Mouse (Mus musculus) MEL (cell line): ENCODE measurements around the gene Slc26a11. TPM values are rescaled to one million over a fixed set of nuclear protein-coding genes. Genes with fewer than 3 reads are reported as not detected.

ENCODE experiments used
- DNase-seq: peaks from one replicate; pipeline ENCODE4 v3.0.0; 2011; ENCODE audit warnings: low read depth, low spot score
- H3K27ac ChIP-seq: 2 replicates; pipeline ENCODE4 v1.5.1; 2012; ENCODE audit warnings: low read depth, mild to moderate bottlenecking, control low read depth, low read length, moderate library complexity; ENCODE audit not compliant: control insufficient read depth
- H3K27me3 ChIP-seq, 2 experiments: fragments of 150-350 bp in 1 of 2; sonication (generic) in 1 of 2; 2 replicates each; pipeline ENCODE4 v1.6.1; 2012; ENCODE audit warnings: low read length in 2 of 2, mild to moderate bottlenecking in 2 of 2, improper control_type of control experiment in 1 of 2, moderate library complexity in 1 of 2; ENCODE audit not compliant: insufficient read depth in 2 of 2, control insufficient read depth in 1 of 2
- H3K36me3 ChIP-seq, 2 experiments: 2 replicates each; pipeline ENCODE4 v1.6.1; 2012 to 2014; ENCODE audit warnings: low read length in 2 of 2, improper control_type of control experiment in 1 of 2, inconsistent platforms in 1 of 2, mild to moderate bottlenecking in 1 of 2; ENCODE audit not compliant: insufficient read depth in 2 of 2, control insufficient read depth in 1 of 2
- H3K4me1 ChIP-seq, 2 experiments: fragments of 150-350 bp in 1 of 2; sonication (generic) in 1 of 2; 2 replicates each; pipeline ENCODE4 v1.6.1; 2012; ENCODE audit warnings: low read length in 2 of 2, improper control_type of control experiment in 1 of 2, mild to moderate bottlenecking in 1 of 2; ENCODE audit not compliant: insufficient read depth in 2 of 2, control insufficient read depth in 1 of 2
- H3K4me3 ChIP-seq, 2 experiments: fragments of 150-350 bp in 1 of 2; sonication (generic) in 1 of 2; 2 replicates each; pipeline ENCODE4 v1.5.1; 2012; ENCODE audit warnings: low read depth in 2 of 2, low read length in 2 of 2, mild to moderate bottlenecking in 2 of 2, moderate library complexity in 2 of 2, control low read depth in 1 of 2, improper control_type of control experiment in 1 of 2; ENCODE audit not compliant: control insufficient read depth in 1 of 2, insufficient read depth in 1 of 2
- H3K79me2 ChIP-seq: 2 replicates; pipeline ENCODE4 v1.6.1; 2012; ENCODE audit warnings: mild to moderate bottlenecking, low read length, moderate library complexity; ENCODE audit not compliant: control insufficient read depth, poor library complexity, insufficient read depth
- H3K9ac ChIP-seq: 2 replicates; pipeline ENCODE4 v1.6.1; 2012; ENCODE audit warnings: low read depth, mild to moderate bottlenecking, control low read depth, low read length, moderate library complexity; ENCODE audit not compliant: control insufficient read depth, poor library complexity, severe bottlenecking
- H3K9me3 ChIP-seq: fragments of 150-350 bp; sonication (generic); replicated peaks from 2 replicates; pipeline ENCODE4 v1.6.1; 2012; ENCODE audit warnings: mild to moderate bottlenecking, low read length, improper control_type of control experiment, moderate library complexity; ENCODE audit not compliant: insufficient read depth
- CTCF ChIP-seq, 3 experiments: IDR thresholded peaks in 2 of 3; conservative IDR thresholded peaks in 1 of 3; 2 replicates each; pipeline ENCODE4 v1.5.1; 2011 to 2012; ENCODE audit warnings: low read length in 3 of 3, low read depth in 2 of 3, mild to moderate bottlenecking in 2 of 3, improper control_type of control experiment in 1 of 3, inconsistent platforms in 1 of 3, mixed read lengths in 1 of 3, moderate library complexity in 1 of 3; ENCODE audit not compliant: control insufficient read depth in 1 of 3, insufficient read depth in 1 of 3, poor library complexity in 1 of 3, severe bottlenecking in 1 of 3
- E2F4 ChIP-seq: IDR thresholded peaks from 2 replicates; pipeline ENCODE4 v1.6.1; 2011; ENCODE audit warnings: low read depth, low read length, improper control_type of control experiment, borderline replicate concordance
- ELF1 ChIP-seq: IDR thresholded peaks from 2 replicates; pipeline ENCODE4 v1.6.1; 2014; ENCODE audit warnings: low read depth, mild to moderate bottlenecking, inconsistent platforms, low read length, improper control_type of control experiment, moderate library complexity
- GABPA ChIP-seq: IDR thresholded peaks from 2 replicates; pipeline ENCODE4 v1.6.1; 2012; ENCODE audit warnings: low read depth, mild to moderate bottlenecking, inconsistent platforms, low read length, improper control_type of control experiment, moderate library complexity
- JUND ChIP-seq: IDR thresholded peaks from 2 replicates; pipeline ENCODE4 v1.6.1; 2011; ENCODE audit warnings: low read depth, mild to moderate bottlenecking, improper control_type of control experiment, low read length
- KAT2A ChIP-seq: conservative IDR thresholded peaks from 2 replicates; pipeline ENCODE4 v1.6.1; 2012; ENCODE audit warnings: low read depth, low read length, improper control_type of control experiment, inconsistent platforms
- MAFK ChIP-seq: IDR thresholded peaks from 2 replicates; pipeline ENCODE4 v1.6.1; 2011; ENCODE audit warnings: low read depth, mild to moderate bottlenecking, low read length, improper control_type of control experiment, borderline replicate concordance
- MAX ChIP-seq: IDR thresholded peaks from 2 replicates; pipeline ENCODE4 v1.6.1; 2011; ENCODE audit warnings: low read length, improper control_type of control experiment
- MAZ ChIP-seq: IDR thresholded peaks from 2 replicates; pipeline ENCODE4 v1.6.1; 2012; ENCODE audit warnings: low read depth, mild to moderate bottlenecking, inconsistent platforms, low read length, improper control_type of control experiment
- POLR2A ChIP-seq, 2 experiments: IDR thresholded peaks; 2 replicates each; pipeline ENCODE4 v1.6.1; 2011 to 2012; ENCODE audit warnings: low read length in 2 of 2, mild to moderate bottlenecking in 2 of 2, control low read depth in 1 of 2, improper control_type of control experiment in 1 of 2, low read depth in 1 of 2, moderate library complexity in 1 of 2; ENCODE audit not compliant: control insufficient read depth in 1 of 2, insufficient read depth in 1 of 2, poor library complexity in 1 of 2
- RAD21 ChIP-seq: IDR thresholded peaks from 2 replicates; pipeline ENCODE4 v1.6.1; 2011; ENCODE audit warnings: mild to moderate bottlenecking, low read depth, low read length, improper control_type of control experiment
- RCOR1 ChIP-seq: IDR thresholded peaks from 2 replicates; pipeline ENCODE4 v1.6.1; 2012; ENCODE audit warnings: low read depth, mild to moderate bottlenecking, inconsistent platforms, low read length, improper control_type of control experiment
- SIN3A ChIP-seq: IDR thresholded peaks from 2 replicates; pipeline ENCODE4 v1.6.1; 2012; ENCODE audit warnings: low read length, improper control_type of control experiment, inconsistent platforms
- TAL1 ChIP-seq: IDR thresholded peaks from 2 replicates; pipeline ENCODE4 v1.6.1; 2012; ENCODE audit warnings: mild to moderate bottlenecking, inconsistent platforms, low read length, moderate library complexity, mixed read lengths
- TCF12 ChIP-seq: IDR thresholded peaks from 2 replicates; pipeline ENCODE4 v1.6.1; 2014; ENCODE audit warnings: low read depth, mild to moderate bottlenecking, inconsistent platforms, low read length, improper control_type of control experiment, moderate library complexity
- ZC3H11A ChIP-seq: IDR thresholded peaks from 2 replicates; pipeline ENCODE4 v1.6.1; 2012; ENCODE audit warnings: low read depth, mild to moderate bottlenecking, inconsistent platforms, low read length, improper control_type of control experiment
- ZKSCAN1 ChIP-seq: IDR thresholded peaks from 2 replicates; pipeline ENCODE4 v1.6.1; 2012; ENCODE audit warnings: low read depth, mild to moderate bottlenecking, inconsistent platforms, low read length, improper control_type of control experiment, moderate library complexity
- ZMIZ1 ChIP-seq: IDR thresholded peaks from 2 replicates; pipeline ENCODE4 v1.6.1; 2012; ENCODE audit warnings: low read depth, mild to moderate bottlenecking, inconsistent platforms, low read length, improper control_type of control experiment, moderate library complexity
- ZNF384 ChIP-seq: IDR thresholded peaks from 2 replicates; pipeline ENCODE4 v1.6.1; 2012; ENCODE audit warnings: low read depth, mild to moderate bottlenecking, inconsistent platforms, low read length, improper control_type of control experiment
- polyA plus RNA-seq, 2 experiments: library from polyadenylated mRNA; stranded (reverse) in 1 of 2; unstranded in 1 of 2; fragments of >175 nt in 1 of 2; fragments of >200 nt in 1 of 2; gene quantifications; 2 replicates each; pipeline versions ENCODE4 v1.2.1 to v1.2.4; 2012; ENCODE audit warnings: low replicate concordance in 2 of 2, low read depth in 1 of 2; ENCODE audit not compliant: insufficient read length in 2 of 2, insufficient read depth in 1 of 2, missing spikeins in 1 of 2
- total RNA-seq: library from RNA; depleted of rRNA; stranded (reverse); fragments of 300-350 nt; gene quantifications from 2 replicates; pipeline ENCODE4 v1.2.3, GENCODE M21; 2012

Slc26a11 gene
- total and polyA plus RNA-seq, 3 experiments, result 0.04 TPM; not detected in 2

DNA sequence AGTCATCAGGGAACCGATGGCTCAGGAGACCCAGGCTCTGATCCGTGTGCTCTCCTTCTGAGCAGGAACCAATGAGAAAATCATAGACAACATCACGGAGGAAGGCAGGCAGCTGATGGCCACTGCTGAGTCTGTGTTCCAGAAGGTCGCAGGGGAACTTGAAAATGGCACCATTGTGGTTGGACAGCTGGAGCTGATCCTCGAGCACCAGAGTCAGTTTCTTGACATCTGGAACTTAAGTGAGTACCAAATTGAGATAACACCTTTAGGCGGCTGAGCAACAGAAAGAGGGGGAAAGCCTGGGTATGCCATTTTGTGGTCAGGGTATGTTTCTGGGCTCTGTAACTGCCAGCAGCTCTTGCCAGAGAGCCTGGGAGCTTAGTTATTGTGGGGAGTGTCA, 72.1 kb downstream of the Slc26a11 start:
- H3K27me3 ChIP-seq, result no peaks in the 10 kb centered on the region
- no peak overlapping the region for H3K27ac ChIP-seq
- peaks cover 0 to 9% of the 10 kb centered on the region in 2 experiments; a peak in 2 of 4 replicates for H3K36me3 ChIP-seq
- no peaks in the 10 kb centered on the region for H3K9me3 ChIP-seq
- H3K79me2 ChIP-seq, result no peaks in the 10 kb centered on the region
- no peak overlapping the region for H3K9ac ChIP-seq
- TF ChIP-seq ZNF384, result no peak
- TF ChIP-seq KAT2A, result no peak
- TF ChIP-seq MAZ, result no peak
- TF ChIP-seq MAFK, result no peak
- TF ChIP-seq E2F4, result no peak
- DNase-seq, result no peak
- no peak overlapping the region for H3K4me3 ChIP-seq
- H3K4me1 ChIP-seq, result peaks cover 2 to 14% of the 10 kb centered on the region in 2 experiments; a peak in 3 of 4 replicates

DNA sequence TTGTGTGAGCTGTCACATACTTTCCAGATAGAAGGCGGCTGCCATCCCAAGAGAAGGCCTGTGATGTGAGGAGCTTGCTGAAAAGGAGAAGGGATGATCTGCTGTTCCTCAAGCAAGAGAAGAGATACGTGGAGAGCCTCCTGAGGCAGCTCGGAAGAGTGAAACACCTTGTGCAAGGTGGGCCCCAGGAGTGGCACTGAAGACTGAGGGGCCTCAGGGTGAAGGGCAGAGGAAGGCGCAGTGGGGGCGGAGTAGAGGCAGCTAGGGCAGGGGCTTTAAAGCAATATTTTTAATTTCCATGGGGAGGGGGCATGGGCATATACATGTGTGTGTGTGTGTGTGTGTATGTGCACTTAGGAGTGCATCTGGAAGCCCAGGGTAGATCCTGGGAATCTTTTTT, 72.6 kb downstream of the Slc26a11 start:
- Histone ChIP-seq H3K36me3 (peaks cover 0 to 12% of the 10 kb centered on the region in 2 experiments; a peak in 2 of 4 replicates), H3K27me3 (no peaks in the 10 kb centered on the region), H3K9me3 (no peaks in the 10 kb centered on the region), H3K4me3 (no peak overlapping the region), H3K79me2 (no peaks in the 10 kb centered on the region), H3K4me1 (peaks cover 3 to 18% of the 10 kb centered on the region in 2 experiments), H3K9ac (no peak overlapping the region), H3K27ac (no peak overlapping the region)
- DNase-seq, result no peak
- TF ChIP-seq JUND (no peak), MAX (no peak), RAD21 (no peak), TAL1 (no peak), SIN3A (no peak), ZKSCAN1 (no peak), POLR2A (IDR thresholded peaks at IDR 0.05; ENCODE audit: control insufficient read depth in 1 of 2, insufficient read depth in 1 of 2, low read depth in 1 of 2, low read length in 2 of 2, poor library complexity in 1 of 2) (no peak), CTCF (IDR thresholded peaks at IDR 0.05 in 2 of 3, conservative IDR thresholded peaks at IDR 0.05 in 1 of 3; ENCODE audit: control insufficient read depth in 1 of 3, insufficient read depth in 1 of 3, low read depth in 2 of 3, low read length in 3 of 3, poor library complexity in 1 of 3, severe bottlenecking in 1 of 3) (no peak), ZC3H11A (no peak), GABPA (no peak), ZMIZ1 (no peak), RCOR1 (no peak), KAT2A (no peak), TCF12 (no peak), ELF1 (no peak)
